Mouse (Mus musculus) heart, embryonic 16.5 days (tissue): ENCODE data around the gene 2200002D01Rik. TPM values are rescaled to one million over a fixed set of nuclear protein-coding genes. Genes with fewer than 3 reads are reported as not detected.
A peak's percentile ranks its signal among the peaks of the same experiment; 100 is the strongest.
"Not testable (repeated sequence)": the region's sequence is repeated elsewhere in the genome, so short reads cannot be mapped to it uniquely, and the experiment has no call there.

ENCODE experiments used
- ATAC-seq: fragments of 200-750 bp; cut with Nextera tagmentation; replicated peaks from 2 replicates; pipeline ENCODE4 v1.8.0; 2017; ENCODE audit warnings: moderate number of reproducible peaks; ENCODE audit not compliant: insufficient read depth, low FRiP score; ENCODE audit errors: extremely low read depth
- H3K27ac ChIP-seq: fragments of 300-500 bp; sonication (generic); 2 replicates; pipeline ENCODE4 v1.5.1; 2014; ENCODE audit warnings: mild to moderate bottlenecking, low read length, control low read depth, moderate library complexity
- H3K27me3 ChIP-seq: fragments of 300-500 bp; sonication (generic); 2 replicates; pipeline ENCODE4 v1.6.1; 2014; ENCODE audit warnings: low read length, mixed read lengths; ENCODE audit not compliant: control insufficient read depth, insufficient read depth
- H3K36me3 ChIP-seq: fragments of 300-500 bp; sonication (generic); 2 replicates; pipeline ENCODE4 v1.6.1; 2014; ENCODE audit not compliant: control insufficient read depth, insufficient read depth
- H3K4me1 ChIP-seq: fragments of 300-500 bp; sonication (generic); 2 replicates; pipeline ENCODE4 v1.6.1; 2014; ENCODE audit warnings: low read length, mixed read lengths; ENCODE audit not compliant: control insufficient read depth, insufficient read depth
- H3K4me2 ChIP-seq: fragments of 300-500 bp; sonication (generic); 2 replicates; pipeline ENCODE4 v1.6.1; 2014; ENCODE audit warnings: low read depth, mild to moderate bottlenecking, control low read depth, low read length
- H3K4me3 ChIP-seq: fragments of 300-500 bp; sonication (generic); 2 replicates; pipeline ENCODE4 v1.5.1; 2014; ENCODE audit warnings: mild to moderate bottlenecking, control low read depth, low read length
- H3K9ac ChIP-seq: fragments of 300-500 bp; sonication (generic); 2 replicates; pipeline ENCODE4 v1.6.1; 2014; ENCODE audit warnings: low read length, control low read depth
- H3K9me3 ChIP-seq: fragments of 300-500 bp; sonication (generic); replicated peaks from 2 replicates; pipeline ENCODE4 v1.6.1; 2016; ENCODE audit warnings: low read length; ENCODE audit not compliant: control insufficient read depth
- WGBS: fragments of 180-500 bp; shearing (Covaris S2); extraction: QIAGEN DNeasy Blood & Tissue Kit; methylation state at CpG from one replicate; pipeline ENCODE4 v1.1.7; 2014; 5-methylcytosine and 5-hydroxymethylcytosine counted together
- polyA plus RNA-seq: library from polyadenylated mRNA; unstranded; fragments of >200 nt; fragmentation: Nextera tagmentation; extraction: Ambion mirVana; gene quantifications from 2 replicates; pipeline ENCODE4 v1.2.1, GENCODE M21; 2015

2200002D01Rik gene
- polyA plus RNA-seq, 1 experiment from 2014 or later = 10.3 TPM

- WGBS = 27% methylated on average over 16 of the region's 16 CpGs
- no peak overlapping the region for H3K27ac ChIP-seq
Measured at GRCm38 (mm10) chr7:29247314-29247700, 959 bp downstream of the 2200002D01Rik start.

GRCm38 (mm10) chr7:29246619-29247313 lies 1.5 kb downstream of the 2200002D01Rik start:
- 82% methylated on average over 21 of the region's 21 CpGs for WGBS
- H3K4me3 ChIP-seq = no peak overlapping the region
- no peak for ATAC-seq

More at GRCm38 (mm10) chr7:29247314-29247700, 959 bp downstream of the 2200002D01Rik start:
- no peak for ATAC-seq
- Histone ChIP-seq H3K27me3 (no peaks in the 10 kb centered on the region), H3K4me1 (peaks cover 9% of the 10 kb centered on the region), H3K9me3 (no peaks in the 10 kb centered on the region), H3K4me3 (peak overlapping the region; percentile 49), H3K36me3 (peaks cover 16% of the 10 kb centered on the region), H3K9ac (peak overlapping the region; percentile 70), H3K4me2 (peak overlapping the region; percentile 85)

GRCm38 (mm10) chr7:29246015-29246414 lies 2.3 kb downstream of the 2200002D01Rik start:
- H3K9me3 ChIP-seq = no peaks in the 10 kb centered on the region
- no peak overlapping the region for H3K27ac ChIP-seq
- H3K9ac ChIP-seq = no peak overlapping the region
- H3K4me3 ChIP-seq = no peak overlapping the region
- no peak overlapping the region for H3K4me2 ChIP-seq
- no peaks in the 10 kb centered on the region for H3K27me3 ChIP-seq
- no peak for ATAC-seq
- peaks cover 16% of the 10 kb centered on the region for H3K36me3 ChIP-seq
- H3K4me1 ChIP-seq = peaks cover 9% of the 10 kb centered on the region
- 70% methylated on average over 5 of the region's 5 CpGs for WGBS

More at GRCm38 (mm10) chr7:29246619-29247313, 1.5 kb downstream of the 2200002D01Rik start:
- Histone ChIP-seq H3K4me2 (no peak overlapping the region), H3K27me3 (no peaks in the 10 kb centered on the region), H3K9me3 (no peaks in the 10 kb centered on the region), H3K36me3 (peaks cover 16% of the 10 kb centered on the region), H3K9ac (no peak overlapping the region), H3K4me1 (peaks cover 9% of the 10 kb centered on the region), H3K27ac (no peak overlapping the region)

GRCm38 (mm10) chr7:29244732-29245416 lies 3.4 kb downstream of the 2200002D01Rik start:
- H3K4me2 ChIP-seq = no peak overlapping the region
- no peaks in the 10 kb centered on the region for H3K27me3 ChIP-seq
- no peak overlapping the region for H3K27ac ChIP-seq
- no peak for ATAC-seq
- peaks cover 9% of the 10 kb centered on the region for H3K4me1 ChIP-seq
- H3K9me3 ChIP-seq = no peaks in the 10 kb centered on the region
- H3K36me3 ChIP-seq = peaks cover 16% of the 10 kb centered on the region
- 78% methylated on average over 7 of the region's 7 CpGs for WGBS
- no peak overlapping the region for H3K4me3 ChIP-seq
- H3K9ac ChIP-seq = no peak overlapping the region

GRCm38 (mm10) chr7:29238019-29238967 lies 10.0 kb downstream of the 2200002D01Rik start, which contains the start of gene Yif1b:
Yif1b (plus strand) TSS chr7:29238329.
- peak within 1 kb of the TSS; percentile 81 for H3K4me2 ChIP-seq
- H3K9ac ChIP-seq = peak within 1 kb of the TSS; percentile 75
- no peaks in the 10 kb centered on the region for H3K9me3 ChIP-seq

GRCm38 (mm10) chr7:29237596-29237995 lies 10.7 kb downstream of the 2200002D01Rik start:
- Histone ChIP-seq H3K4me3 (peak overlapping the region; percentile 67), H3K4me2 (peak overlapping the region; percentile 63), H3K9ac (peak overlapping the region; percentile 72), H3K27ac (peak overlapping the region; percentile 90), H3K4me1 (peaks cover 22% of the 10 kb centered on the region)
- not testable (repeated sequence) for ATAC-seq, H3K27me3 ChIP-seq, H3K9me3 ChIP-seq, H3K36me3 ChIP-seq
- 29% methylated on average over 6 of the region's 6 CpGs for WGBS

More at GRCm38 (mm10) chr7:29238019-29238967, 10.0 kb downstream of the 2200002D01Rik start, which contains the start of gene Yif1b:
- H3K36me3 ChIP-seq = no peaks in the 10 kb centered on the region
- ATAC-seq = peak; percentile 95
- H3K4me1 ChIP-seq = peaks cover 20% of the 10 kb centered on the region
- WGBS = under 1% methylated on average over 60 of the region's 60 CpGs
- H3K4me3 ChIP-seq = peak within 1 kb of the TSS; percentile 67
- H3K27me3 ChIP-seq = no peaks in the 10 kb centered on the region
- peak within 1 kb of the TSS; percentile 90 for H3K27ac ChIP-seq

- H3K4me1 ChIP-seq = peaks cover 22% of the 10 kb centered on the region
- 0 out of 2 replicates have a peak, but pooled peaks cover 2% of the 10 kb centered on the region for H3K27me3 ChIP-seq
- ATAC-seq = no peak
- no peak overlapping the region for H3K9ac ChIP-seq
- H3K36me3 ChIP-seq = no peaks in the 10 kb centered on the region
- no peaks in the 10 kb centered on the region for H3K9me3 ChIP-seq
- 0 out of 2 replicates have a peak overlapping the region, but pooled peaks have one; percentile 16 for H3K27ac ChIP-seq
- no peak overlapping the region for H3K4me2 ChIP-seq
- H3K4me3 ChIP-seq = no peak overlapping the region
- WGBS = 73% methylated on average over 4 of the region's 4 CpGs
Measured at GRCm38 (mm10) chr7:29236593-29236992, 11.7 kb downstream of the 2200002D01Rik start.

GRCm38 (mm10) chr7:29234661-29235060 lies 13.6 kb downstream of the 2200002D01Rik start:
- H3K9me3 ChIP-seq = no peaks in the 10 kb centered on the region
- H3K4me2 ChIP-seq = no peak overlapping the region
- no peak for ATAC-seq
- H3K27ac ChIP-seq = no peak overlapping the region
- H3K36me3 ChIP-seq = no peaks in the 10 kb centered on the region
- no peak overlapping the region for H3K4me3 ChIP-seq
- no peak overlapping the region for H3K9ac ChIP-seq
- H3K4me1 ChIP-seq = peaks cover 22% of the 10 kb centered on the region
- WGBS = 81% methylated on average over 5 of the region's 5 CpGs
- 0 out of 2 replicates have a peak, but pooled peaks cover 6% of the 10 kb centered on the region for H3K27me3 ChIP-seq
